Mouse (Mus musculus) kidney, adult 2 months (tissue): ENCODE results near the gene Txnip. TPM values are rescaled to one million over a fixed set of nuclear protein-coding genes. Genes with fewer than 3 reads are reported as not detected.
A peak's percentile ranks its signal among the peaks of the same experiment; 100 is the strongest.

Experiments used
- DNase-seq: peaks from one replicate; pipeline ENCODE4 v3.0.0; 2021
- H3K27ac ChIP-seq: fragments of 200-500 bp; 2 replicates; pipeline ENCODE4 v1.5.1; 2012; ENCODE audit warnings: low read depth, low read length, control low read depth, inconsistent platforms; ENCODE audit not compliant: insufficient read depth
- H3K27me3 ChIP-seq: fragments of 200-500 bp; replicated peaks from 2 replicates; pipeline ENCODE4 v1.6.1; 2012; ENCODE audit warnings: mild to moderate bottlenecking, moderate library complexity, low read length, inconsistent platforms; ENCODE audit not compliant: control insufficient read depth, insufficient read depth
- H3K36me3 ChIP-seq: fragments of 200-500 bp; 2 replicates; pipeline ENCODE4 v1.6.1; 2012; ENCODE audit warnings: mild to moderate bottlenecking, moderate library complexity, low read length, inconsistent platforms; ENCODE audit not compliant: control insufficient read depth, insufficient read depth
- H3K4me1 ChIP-seq: fragments of 200-500 bp; 2 replicates; pipeline ENCODE4 v1.6.1; 2011; ENCODE audit warnings: low read length; ENCODE audit not compliant: control insufficient read depth, insufficient read depth
- H3K4me3 ChIP-seq: fragments of 200-500 bp; 2 replicates; pipeline ENCODE4 v1.5.1; 2011; ENCODE audit warnings: mild to moderate bottlenecking, low read depth, low read length, control low read depth; ENCODE audit not compliant: insufficient read depth
- CTCF ChIP-seq: fragments of 200-500 bp; conservative IDR thresholded peaks from 2 replicates; pipeline ENCODE4 v1.5.1; 2011; ENCODE audit warnings: low read depth, mild to moderate bottlenecking, control low read depth, low read length, moderate library complexity, mixed read lengths; ENCODE audit not compliant: insufficient read depth, insufficient read length
- POLR2A ChIP-seq: fragments of 200-500 bp; IDR thresholded peaks from one replicate; pipeline ENCODE4 v1.6.1; 2011; ENCODE audit warnings: low read depth, low read length, control low read depth
- WGBS: fragments of 180-500 bp; shearing (Covaris S2); methylation state at CpG from one replicate; pipeline ENCODE4 v1.1.7; 2018; 5-methylcytosine and 5-hydroxymethylcytosine counted together
- polyA plus RNA-seq: library from polyadenylated mRNA; depleted of rRNA; stranded (reverse); fragments of >200 nt; gene quantifications from 2 replicates; pipeline ENCODE4 v1.2.3, GENCODE M21; 2012

Gene Txnip
- polyA plus RNA-seq, 1 experiment, result 518 TPM

- no peak overlapping the region for H3K4me3 ChIP-seq
- DNase-seq, result no peak
- peaks cover 16% of the 10 kb centered on the region for H3K4me1 ChIP-seq
- no peak for TF ChIP-seq POLR2A
- TF ChIP-seq CTCF, result no peak
- no peaks in the 10 kb centered on the region for H3K27me3 ChIP-seq
- no peak overlapping the region for H3K27ac ChIP-seq
- 75% methylated on average over 6 of the region's 6 CpGs for WGBS
- no peaks in the 10 kb centered on the region for H3K36me3 ChIP-seq
These were observed 23.4 kb downstream of the Txnip start for GRCm38 (mm10) chr3:96581141-96581540.

- DNase-seq, result no peak
- Histone ChIP-seq H3K27me3 (no peaks in the 10 kb centered on the region), H3K27ac (no peak overlapping the region), H3K36me3 (no peaks in the 10 kb centered on the region), H3K4me3 (no peak overlapping the region), H3K4me1 (peaks cover 9% of the 10 kb centered on the region)
- 91% methylated on average over 16 of the region's 16 CpGs for WGBS
- TF ChIP-seq POLR2A (no peak), CTCF (no peak)
These were observed 24.2 kb downstream of the Txnip start for GRCm38 (mm10) chr3:96581771-96582515.

GRCm38 (mm10) chr3:96583386-96583785 is 25.6 kb downstream of the Txnip start:
- 96% methylated on average over 5 of the region's 5 CpGs for WGBS
- Histone ChIP-seq H3K27me3 (no peaks in the 10 kb centered on the region), H3K27ac (no peak overlapping the region), H3K4me1 (no peaks in the 10 kb centered on the region), H3K4me3 (no peak overlapping the region), H3K36me3 (no peaks in the 10 kb centered on the region)
- TF ChIP-seq CTCF, result no peak
- no peak for TF ChIP-seq POLR2A
- DNase-seq, result no peak

GRCm38 (mm10) chr3:96590657-96591056 is 32.9 kb downstream of the Txnip start:
- Histone ChIP-seq H3K4me3 (no peak overlapping the region), H3K4me1 (0 out of 2 replicates have a peak, but pooled peaks cover 2% of the 10 kb centered on the region), H3K27me3 (no peaks in the 10 kb centered on the region), H3K27ac (no peak overlapping the region), H3K36me3 (no peaks in the 10 kb centered on the region)
- DNase-seq, result no peak
- TF ChIP-seq CTCF (no peak), POLR2A (no peak)
- WGBS, result 89% methylated on average over 4 of the region's 4 CpGs

GRCm38 (mm10) chr3:96593374-96593773 is 35.6 kb downstream of the Txnip start:
- peak; percentile 64 for DNase-seq
- TF ChIP-seq CTCF, result no peak
- TF ChIP-seq POLR2A, result no peak
- 2% methylated on average over 10 of the region's 10 CpGs for WGBS

GRCm38 (mm10) chr3:96593790-96594560 is 36.2 kb downstream of the Txnip start, which contains the start of gene Polr3gl:
Gene Polr3gl, minus strand, starts transcription at chr3:96594181.
- WGBS, result under 1% methylated on average over 38 of the region's 38 CpGs
- peak; percentile 97 for DNase-seq
- Histone ChIP-seq H3K27me3 (0 out of 2 replicates have a peak, but pooled peaks cover 1% of the 10 kb centered on the region), H3K27ac (peak within 1 kb of the TSS; percentile 87), H3K4me3 (peak within 1 kb of the TSS; percentile 91), H3K4me1 (0 out of 2 replicates have a peak, but pooled peaks cover 2% of the 10 kb centered on the region), H3K36me3 (no peaks in the 10 kb centered on the region)
- TF ChIP-seq POLR2A (peak; percentile 9), CTCF (peak; percentile 27; the same call in 1 of the 2 replicates)

More at GRCm38 (mm10) chr3:96593374-96593773, 35.6 kb downstream of the Txnip start:
- Histone ChIP-seq H3K27ac (peak overlapping the region; percentile 87), H3K27me3 (0 out of 2 replicates have a peak, but pooled peaks cover 1% of the 10 kb centered on the region), H3K4me3 (peak overlapping the region; percentile 91), H3K4me1 (0 out of 2 replicates have a peak, but pooled peaks cover 2% of the 10 kb centered on the region), H3K36me3 (no peaks in the 10 kb centered on the region)

- Histone ChIP-seq H3K36me3 (no peaks in the 10 kb centered on the region), H3K27me3 (0 out of 2 replicates have a peak, but pooled peaks cover 1% of the 10 kb centered on the region), H3K4me3 (no peak overlapping the region), H3K4me1 (0 out of 2 replicates have a peak, but pooled peaks cover 2% of the 10 kb centered on the region), H3K27ac (no peak overlapping the region)
- no peak for TF ChIP-seq POLR2A
- TF ChIP-seq CTCF, result no peak
- WGBS, result 90% methylated on average over 5 of the region's 5 CpGs
- no peak for DNase-seq
These were observed 37.1 kb downstream of the Txnip start for GRCm38 (mm10) chr3:96594851-96595250.
